Mouse (Mus musculus) mouse embryonic stem cell (cell line): ENCODE measurements around the gene Tpbg.
"Not testable (repeated sequence)": the region's sequence is repeated elsewhere in the genome, so short reads cannot be mapped to it uniquely, and the experiment has no call there.

ENCODE experiments used
- in situ Hi-C, 2 experiments: fragments of 300-500 bp; cut with MboI; formaldehyde crosslinking; loops; 1 replicate in 1 of 2; 3 replicates in 1 of 2; pipeline ENCODE4 v1.14.3; 2019 to 2020; ENCODE audit warnings: low sequenced_read_pairs in 2 of 2, low pct_unique_long_range_greater_than_20kb in 1 of 2, mixed read lengths in 1 of 2; ENCODE audit not compliant: unreplicated experiment in 1 of 2

Gene Tpbg

GRCm38 (mm10) chr9:85842351-85843011, at the start of gene Tpbg:
Gene Tpbg, plus strand, starts transcription at chr9:85842380.
- in situ Hi-C loops: no loop called here

GRCm38 (mm10) chr9:85801986-85802385, 40.2 kb upstream of the Tpbg start:
- in situ Hi-C loops: not testable (repeated sequence)

GRCm38 (mm10) chr9:85802563-85802962, 39.6 kb upstream of the Tpbg start:
- in situ Hi-C loops: no loop called here

GRCm38 (mm10) chr9:85806411-85806810, 35.8 kb upstream of the Tpbg start:
- in situ Hi-C loops: no loop called here

GRCm38 (mm10) chr9:85809246-85809645, 32.9 kb upstream of the Tpbg start:
- in situ Hi-C loops: no loop called here

GRCm38 (mm10) chr9:85820829-85821228, 21.4 kb upstream of the Tpbg start:
- in situ Hi-C loops: no loop called here

GRCm38 (mm10) chr9:85835521-85836425, 6.4 kb upstream of the Tpbg start:
- in situ Hi-C loops: no loop called here

- in situ Hi-C loops: no loop called here
Measured at GRCm38 (mm10) chr9:85839626-85840025, 2.6 kb upstream of the Tpbg start.

GRCm38 (mm10) chr9:85841891-85842290, 289 bp upstream of the Tpbg start:
- in situ Hi-C loops: no loop called here

GRCm38 (mm10) chr9:85843031-85843890, 1.1 kb downstream of the Tpbg start:
- in situ Hi-C loops: no loop called here

- in situ Hi-C loops: no loop called here
Measured at GRCm38 (mm10) chr9:85843891-85844646, 1.9 kb downstream of the Tpbg start.

- in situ Hi-C loops: no loop called here
Measured at GRCm38 (mm10) chr9:85844647-85844983, 2.4 kb downstream of the Tpbg start.

- in situ Hi-C loops: no loop called here
Measured at GRCm38 (mm10) chr9:85846186-85846585, 4.0 kb downstream of the Tpbg start.

GRCm38 (mm10) chr9:85854780-85855179, 12.6 kb downstream of the Tpbg start:
- in situ Hi-C loops: no loop called here

- in situ Hi-C loops: no loop called here
Measured at GRCm38 (mm10) chr9:85856511-85856910, 14.3 kb downstream of the Tpbg start.

GRCm38 (mm10) chr9:85861065-85861464, 18.9 kb downstream of the Tpbg start:
- in situ Hi-C loops: no loop called here

GRCm38 (mm10) chr9:85862562-85862961, 20.4 kb downstream of the Tpbg start:
- in situ Hi-C loops: no loop called here

GRCm38 (mm10) chr9:85872908-85873307, 30.7 kb downstream of the Tpbg start:
- in situ Hi-C loops: no loop called here
